Mouse (Mus musculus) left cerebral cortex, adult 2 months (tissue): ENCODE results near the gene Gm43552. TPM values are rescaled to one million over a fixed set of nuclear protein-coding genes. Genes with fewer than 3 reads are reported as not detected.
A peak's percentile ranks its signal among the peaks of the same experiment; 100 is the strongest.
"Not testable (repeated sequence)": the region's sequence is repeated elsewhere in the genome, so short reads cannot be mapped to it uniquely, and the experiment has no call there.

Experiments used
- DNase-seq, 2 experiments: peaks; one replicate each; pipeline ENCODE4 v3.0.0; 2021 to 2022; ENCODE audit warnings: low spot score in 2 of 2, mixed read lengths in 1 of 2; ENCODE audit errors: extremely low spot score in 1 of 2
- H3K27ac ChIP-seq: fragments of 200-600 bp; 2 replicates; pipeline ENCODE4 v1.8.1; 2022
- H3K4me3 ChIP-seq: fragments of 200-600 bp; 2 replicates; pipeline ENCODE4 v1.8.1; 2022
- CTCF ChIP-seq: fragments of 200-600 bp; IDR thresholded peaks from 2 replicates; pipeline ENCODE4 v1.8.1; 2022; ENCODE audit warnings: antibody characterized with exemption, mild to moderate bottlenecking, moderate library complexity
- intact Hi-C: fragments of 180-260 bp; cut with DNase I; formaldehyde crosslinking; loops from one replicate; pipeline ENCODE4 v1.15.1; 2025
- long read RNA-seq, 2 experiments: library from polyadenylated mRNA; stranded (forward); transcript quantifications; one replicate each; pipeline ENCODE4 v2.0.0; 2021; ENCODE audit warnings: borderline mapping rate in 2 of 2
- total RNA-seq, 2 experiments: library from RNA; stranded (reverse); gene quantifications; 2 replicates each; pipeline ENCODE4 v1.2.3; 2021

Gene Gm43552
- not detected for total RNA-seq
- long read RNA-seq, experiment 1, partial matches to known transcripts: 0 of 3 reads
- long read RNA-seq, experiment 1, other reads (novel, unspliced or antisense): 3 of 3 reads
- long read RNA-seq, experiment 2: 0 reads

GRCm38 (mm10) chr5:65492716-65493531, at the start of gene Gm43552:
Gene Gm43552, minus strand, starts transcription at chr5:65492833.
- peak within 1 kb of the TSS; percentile 88 for H3K4me3 ChIP-seq
- intact Hi-C loops: loop anchor here (1.0 to 2.0 kb wide), 3 partner anchors 44 to 206 kb away; partner anchors contain the start of genes Pds5a, Smim14, Ube2k and Ugdh
- peak within 1 kb of the TSS; percentile 97 for H3K27ac ChIP-seq
- TF ChIP-seq CTCF: no peak
- DNase-seq: peak; percentile 97

DNA sequence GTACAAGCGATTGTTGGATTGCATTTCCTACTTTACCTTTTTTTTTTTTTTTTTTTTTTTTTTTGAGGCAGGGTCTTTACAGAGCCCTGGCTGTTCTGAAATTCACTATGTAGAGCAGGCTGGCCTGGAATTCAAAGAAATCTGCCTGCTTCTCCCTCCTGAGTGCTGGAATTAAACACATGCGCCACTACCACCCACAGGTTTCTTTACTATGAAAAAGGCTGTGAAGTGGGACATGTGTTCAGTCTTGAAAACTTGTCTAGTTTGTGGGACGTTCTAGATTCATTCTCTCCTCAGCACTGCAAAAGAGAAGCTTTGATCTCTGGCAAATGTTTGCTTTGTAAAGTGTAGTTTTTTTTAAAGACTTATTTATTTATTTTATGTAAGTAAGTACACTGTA, 49.3 kb upstream of the Gm43552 start:
- TF ChIP-seq CTCF: no peak; the same call in 1 of the 2 replicates
- intact Hi-C loops: no loop called here
- no peak overlapping the region for H3K27ac ChIP-seq
- no peak for DNase-seq
- H3K4me3 ChIP-seq: no peak overlapping the region

DNA sequence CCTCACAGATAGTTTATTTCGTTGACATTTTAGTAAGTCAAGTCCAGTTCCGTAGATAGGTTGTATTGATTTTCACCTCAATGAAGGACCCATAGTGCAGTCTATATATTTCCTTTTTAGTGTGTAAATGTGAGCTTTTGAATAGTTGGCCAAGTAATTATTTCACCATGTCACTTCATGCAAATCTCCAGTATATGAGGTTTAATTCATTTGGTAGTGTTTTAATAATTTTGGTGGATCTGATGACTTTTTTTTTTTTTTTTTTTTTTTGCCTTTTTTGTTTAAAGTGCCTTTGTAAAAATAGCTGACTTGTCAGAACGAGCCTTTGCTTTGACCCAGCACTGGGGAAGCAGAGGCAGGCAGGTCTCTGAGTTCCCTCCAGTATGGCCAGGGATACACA, 47.2 kb upstream of the Gm43552 start:
- no peak overlapping the region for H3K27ac ChIP-seq
- intact Hi-C loops: loop anchor here (5.0 kb wide), 1 partner anchor 102 kb away; the partner anchor contains the start of gene Ugdh
- TF ChIP-seq CTCF: no peak
- DNase-seq: no peak
- no peak overlapping the region for H3K4me3 ChIP-seq

DNA sequence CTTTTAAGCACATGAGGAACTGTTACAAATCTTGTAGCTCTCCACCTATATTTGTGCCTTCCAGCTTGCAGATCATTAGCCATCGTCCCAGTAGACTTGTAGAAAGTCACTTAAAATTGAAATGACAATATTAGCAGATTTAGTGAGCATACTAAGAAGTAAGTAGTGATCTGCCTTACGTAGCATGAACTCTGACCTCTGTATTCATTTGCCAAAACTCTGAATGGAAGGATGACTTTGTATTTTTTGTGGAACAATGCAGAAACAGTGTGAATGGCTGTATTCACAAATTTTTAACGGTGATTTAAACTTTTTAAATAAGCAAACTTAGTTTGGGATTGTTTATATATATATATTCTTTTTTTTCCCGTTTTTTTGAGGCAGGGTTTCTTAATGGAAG, 46.2 kb upstream of the Gm43552 start:
- intact Hi-C loops: loop anchor here (5.0 kb wide), 1 partner anchor 102 kb away; the partner anchor contains the start of gene Ugdh
- no peak for DNase-seq
- H3K4me3 ChIP-seq: peak overlapping the region; percentile 96
- TF ChIP-seq CTCF: no peak
- H3K27ac ChIP-seq: no peak overlapping the region

GRCm38 (mm10) chr5:65538121-65538520, 45.5 kb upstream of the Gm43552 start:
- Histone ChIP-seq H3K4me3 (peak overlapping the region; percentile 96), H3K27ac (peak overlapping the region; percentile 86)
- intact Hi-C loops: loop anchor here (5.0 kb wide), 1 partner anchor 101 kb away; the partner anchor contains the start of gene Ugdh
- TF ChIP-seq CTCF: no peak
- no peak for DNase-seq

DNA sequence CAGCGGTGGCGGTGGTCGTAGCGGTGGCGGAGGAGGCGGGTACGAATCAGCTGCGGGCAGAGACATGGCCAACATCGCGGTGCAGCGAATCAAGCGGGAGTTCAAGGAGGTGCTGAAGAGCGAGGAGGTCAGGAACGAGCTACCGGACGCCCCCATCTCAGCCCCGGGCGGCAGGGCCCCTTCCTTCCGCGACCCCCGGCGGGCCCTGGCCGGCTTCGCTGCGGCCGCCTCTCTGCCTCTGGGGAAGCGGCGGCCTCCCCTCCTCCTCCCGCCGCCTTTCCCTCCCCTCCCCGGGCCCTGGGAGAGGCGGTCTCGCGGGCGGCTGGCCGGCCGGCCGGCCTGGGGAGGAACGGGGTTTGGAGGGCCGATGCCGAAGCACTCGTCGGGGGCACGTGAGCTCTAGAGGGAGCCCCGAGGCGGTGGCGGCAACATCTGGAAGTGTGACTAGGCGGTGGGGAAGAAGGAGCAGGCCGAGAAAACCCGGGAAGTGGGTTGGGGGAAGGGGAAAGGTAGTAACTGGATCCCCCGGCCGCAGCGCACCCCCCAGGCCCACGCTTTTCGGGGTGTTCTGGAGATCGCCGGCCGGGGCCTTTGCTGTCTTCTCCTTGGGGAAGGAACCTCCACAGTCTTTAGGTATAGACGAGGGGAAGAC, 44.9 kb upstream of the Gm43552 start:
- peak overlapping the region; percentile 96 for H3K4me3 ChIP-seq
- peak overlapping the region; percentile 86 for H3K27ac ChIP-seq
- DNase-seq: peak in 1 of 2 experiments; percentile 47
- intact Hi-C loops: loop anchor here (1.0 to 5.0 kb wide), 4 partner anchors 45 to 225 kb away; partner anchors contain the start of genes Gm43552, N4bp2 and Ugdh
- no peak for TF ChIP-seq CTCF

DNA sequence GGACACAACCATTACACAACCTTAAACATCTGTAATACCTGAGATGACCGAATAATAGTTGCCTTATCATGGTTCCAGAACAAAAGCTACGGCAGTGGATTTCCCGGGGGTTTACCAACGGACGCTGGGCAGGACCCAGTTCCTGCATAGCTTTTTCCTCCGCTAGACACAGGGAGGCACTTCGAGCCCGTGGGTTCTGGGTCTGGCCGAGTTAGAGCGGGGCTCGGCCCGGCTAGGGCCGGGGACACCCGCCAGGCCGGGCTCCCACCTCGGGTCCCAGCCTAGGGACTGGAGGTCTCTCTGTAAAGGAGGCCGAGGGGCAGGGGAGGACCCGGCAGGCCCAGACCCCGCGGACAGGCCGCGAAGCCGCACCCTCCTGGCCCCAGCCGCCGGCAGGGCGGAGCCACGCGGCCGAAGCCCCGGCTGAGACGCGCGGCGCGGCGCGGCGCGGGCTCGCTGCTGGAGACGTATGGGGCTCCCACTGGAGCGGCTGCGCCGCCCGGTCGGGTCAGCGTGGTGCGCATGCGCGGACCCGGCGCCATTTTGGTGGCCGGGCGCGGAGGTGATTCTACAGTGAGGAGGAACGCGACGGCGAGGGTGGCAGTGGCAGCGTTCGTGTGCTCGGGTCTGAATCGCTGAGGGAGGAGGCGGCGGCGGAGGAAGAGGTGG, 44.3 kb upstream of the Gm43552 start, which contains the start of the genes Smim14 and Ube2k:
Gene Smim14 (minus strand): TSS at position 434 of the 669 bp plus-strand sequence.
Gene Ube2k (plus strand): TSS at position 483 of the 669 bp plus-strand sequence.
- Histone ChIP-seq H3K27ac (peak within 1 kb of the TSS; percentile 98), H3K4me3 (peak within 1 kb of the TSS; percentile 96)
- peak; percentile 12 for TF ChIP-seq CTCF
- intact Hi-C loops: loop anchor here (1.0 to 5.0 kb wide), 4 partner anchors 45 to 226 kb away; partner anchors contain the start of genes Gm43552, N4bp2 and Ugdh
- peak; percentile 95 for DNase-seq

DNA sequence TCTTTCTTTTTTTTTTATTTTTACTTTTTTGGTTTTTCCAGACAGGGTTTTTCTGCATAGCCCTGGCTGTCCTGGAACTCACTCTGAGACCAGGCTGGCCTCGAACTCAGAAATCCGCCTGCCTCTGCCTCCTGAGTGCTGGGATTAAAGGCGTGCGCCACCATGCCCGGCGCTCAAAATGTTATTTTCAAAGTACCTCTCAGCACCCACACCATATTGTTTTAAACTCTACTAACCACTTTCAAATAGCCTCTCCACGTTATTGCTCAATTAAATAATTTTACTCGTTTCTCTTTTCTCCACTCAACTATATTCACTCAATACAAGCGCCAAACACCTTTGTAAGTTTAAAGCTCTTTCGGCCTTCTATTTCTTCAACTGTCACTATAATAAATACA, 43.4 kb upstream of the Gm43552 start:
- intact Hi-C loops: loop anchor here (2.0 to 5.0 kb wide), 2 partner anchors 99 to 227 kb away; partner anchors contain the start of genes N4bp2 and Ugdh
- Histone ChIP-seq H3K4me3 (peak overlapping the region; percentile 96), H3K27ac (peak overlapping the region; percentile 98)
- not testable (repeated sequence) for DNase-seq

DNA sequence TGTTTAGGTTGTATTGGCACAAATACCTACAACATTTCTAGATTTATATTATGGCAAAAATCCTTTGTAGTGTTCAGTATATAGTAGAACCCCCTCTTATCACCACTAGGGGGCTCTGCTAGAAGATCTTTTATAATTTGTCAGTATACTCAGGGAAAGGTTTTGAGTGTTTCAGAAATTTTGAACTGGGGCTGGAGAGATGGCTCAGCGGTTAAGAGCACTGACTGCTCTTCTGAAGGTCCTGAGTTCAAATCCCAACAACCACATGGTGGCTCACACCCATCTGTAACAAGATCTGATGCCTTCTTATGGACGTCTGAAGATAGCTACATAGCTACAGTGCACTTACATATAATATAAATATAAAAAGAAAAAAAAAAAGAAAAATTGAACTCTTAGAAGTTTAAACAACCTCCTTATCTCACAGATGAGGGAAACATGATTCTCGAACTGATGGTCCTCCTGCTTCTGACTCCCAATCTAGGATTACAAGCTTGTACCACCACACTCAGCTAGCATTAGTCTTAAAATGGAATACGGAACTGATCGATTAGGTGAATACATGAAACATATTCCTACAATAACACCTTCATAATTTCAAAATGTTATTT, 42.9 kb upstream of the Gm43552 start:
- TF ChIP-seq CTCF: peak; percentile 75
- intact Hi-C loops: loop anchor here (2.0 to 5.0 kb wide), 2 partner anchors 98 to 227 kb away; partner anchors contain the start of genes N4bp2 and Ugdh
- Histone ChIP-seq H3K4me3 (peak overlapping the region; percentile 96; the same call in 1 of the 2 replicates), H3K27ac (no peak overlapping the region)
- DNase-seq: no peak

GRCm38 (mm10) chr5:65534496-65534895, 41.9 kb upstream of the Gm43552 start:
- DNase-seq: no peak
- Histone ChIP-seq H3K4me3 (no peak overlapping the region), H3K27ac (no peak overlapping the region)
- TF ChIP-seq CTCF: no peak
- intact Hi-C loops: no loop called here

- Histone ChIP-seq H3K27ac (no peak overlapping the region), H3K4me3 (no peak overlapping the region)
- DNase-seq: no peak
- no peak for TF ChIP-seq CTCF
- intact Hi-C loops: no loop called here
Measured at GRCm38 (mm10) chr5:65531283-65531682, 38.6 kb upstream of the Gm43552 start.
